Mouse (Mus musculus) midbrain, embryonic 13.5 days (tissue): ENCODE measurements at regions not wholly inside any gene's neighbourhood (a gene's known extent, or its start where the extent isn't known, plus 50 kb on each side); places are given as distances from the start of the nearest gene placed in this dataset.

Source experiments
- ATAC-seq: fragments of 200-750 bp; cut with Nextera tagmentation; 2 replicates; pipeline ENCODE4 v1.8.0; 2017; ENCODE audit warnings: mild to moderate bottlenecking, moderate TSS enrichment, moderate library complexity
- H3K27ac ChIP-seq: fragments of 300-500 bp; sonication (generic); 2 replicates; pipeline ENCODE4 v1.5.1; 2015; ENCODE audit warnings: inconsistent platforms, mild to moderate bottlenecking, moderate library complexity
- H3K27me3 ChIP-seq: fragments of 300-500 bp; sonication (generic); 2 replicates; pipeline ENCODE4 v1.6.1; 2015; ENCODE audit warnings: mild to moderate bottlenecking, inconsistent platforms
- H3K36me3 ChIP-seq: fragments of 300-500 bp; sonication (generic); 2 replicates; pipeline ENCODE4 v1.6.1; 2015; ENCODE audit warnings: mild to moderate bottlenecking, inconsistent platforms
- H3K4me1 ChIP-seq: fragments of 300-500 bp; sonication (generic); replicated peaks from 2 replicates; pipeline ENCODE4 v1.6.1; 2015; ENCODE audit warnings: inconsistent platforms
- H3K4me2 ChIP-seq: fragments of 300-500 bp; sonication (generic); replicated peaks from 2 replicates; pipeline ENCODE4 v1.6.1; 2015; ENCODE audit warnings: moderate library complexity, mild to moderate bottlenecking, inconsistent platforms
- H3K4me3 ChIP-seq: fragments of 300-500 bp; sonication (generic); replicated peaks from 2 replicates; pipeline ENCODE4 v1.5.1; 2015; ENCODE audit warnings: mild to moderate bottlenecking, inconsistent platforms
- H3K9ac ChIP-seq: fragments of 300-500 bp; sonication (generic); replicated peaks from 2 replicates; pipeline ENCODE4 v1.6.1; 2015; ENCODE audit warnings: mild to moderate bottlenecking, inconsistent platforms
- H3K9me3 ChIP-seq: fragments of 300-500 bp; sonication (generic); 2 replicates; pipeline ENCODE4 v1.6.1; 2016; ENCODE audit warnings: mild to moderate bottlenecking, inconsistent platforms
- WGBS: fragments of 180-500 bp; shearing (Covaris S2); methylation state at CpG from one replicate; pipeline ENCODE4 v1.1.7; 2015; 5-methylcytosine and 5-hydroxymethylcytosine counted together

DNA sequence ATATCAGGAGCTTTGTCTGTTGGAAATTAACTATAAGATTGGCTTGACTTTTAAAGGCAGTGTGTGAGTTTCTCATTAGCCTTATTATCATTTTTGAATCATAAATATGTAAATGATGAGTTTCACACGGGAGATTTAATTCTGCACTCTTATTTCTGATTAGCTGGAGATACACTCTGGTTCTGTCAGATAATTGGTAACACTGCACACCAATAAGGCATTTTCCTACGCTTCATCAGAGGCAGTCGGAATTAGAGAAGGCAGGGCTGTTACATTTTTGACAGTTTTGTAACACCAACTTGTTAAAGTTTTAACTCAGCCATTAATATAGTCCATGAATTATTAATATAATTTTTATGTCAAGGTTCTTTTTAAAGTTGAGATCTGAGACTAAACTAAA is 347.3 kb downstream of the Zfp352 start:
- Histone ChIP-seq H3K27ac (no peak overlapping the region), H3K9ac (no peak overlapping the region), H3K36me3 (no peaks in the 10 kb centered on the region), H3K27me3 (no peaks in the 10 kb centered on the region), H3K4me2 (no peak overlapping the region), H3K4me3 (no peak overlapping the region), H3K9me3 (no peaks in the 10 kb centered on the region), H3K4me1 (no peaks in the 10 kb centered on the region)
- 68% methylated on average over 3 of the region's 3 CpGs for WGBS
- no peak for ATAC-seq

DNA sequence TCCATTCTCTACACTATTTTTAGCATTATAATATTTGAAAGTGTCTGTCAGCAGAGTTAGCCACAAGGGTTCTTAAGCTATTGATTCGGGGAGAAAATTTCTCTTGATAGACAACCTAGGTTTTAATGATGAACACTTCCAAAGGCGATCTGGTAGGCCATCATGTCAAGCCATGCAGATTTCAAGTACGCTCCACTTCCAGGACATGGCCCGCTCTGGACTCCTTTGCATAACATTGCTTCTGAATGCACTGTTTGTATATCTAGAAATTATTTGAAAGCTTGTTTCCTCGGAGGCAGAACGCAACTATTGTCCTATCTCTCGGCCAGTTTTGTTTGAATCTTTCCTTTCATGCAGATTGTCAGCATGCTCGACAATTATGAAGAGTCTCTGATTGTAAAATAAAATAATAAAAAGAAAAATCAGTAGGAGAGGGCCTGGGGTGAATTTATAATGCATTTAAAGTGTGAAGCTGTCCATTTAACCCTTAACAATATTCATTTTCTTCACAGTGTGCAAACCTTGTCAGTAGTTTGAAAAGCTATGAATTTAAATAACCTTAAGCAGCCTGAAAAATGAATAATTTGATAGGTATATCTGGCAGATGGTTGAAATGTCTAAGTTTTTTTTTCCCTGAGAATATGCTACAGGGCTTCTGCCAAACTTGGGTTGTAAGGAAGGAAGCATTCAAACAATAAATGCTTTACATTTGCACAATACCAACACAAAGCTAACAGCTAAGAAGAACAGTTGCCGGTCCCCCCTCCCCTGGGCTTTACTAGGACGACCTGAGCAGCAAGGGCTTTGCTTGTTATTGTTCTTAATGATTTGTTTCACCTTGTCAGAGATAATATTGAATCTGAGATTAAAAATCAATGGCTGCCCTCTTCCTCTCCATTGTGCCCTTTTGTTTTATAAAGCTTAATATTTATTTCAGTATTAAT is 357.8 kb downstream of the Zfp352 start:
- Histone ChIP-seq H3K27me3 (no peaks in the 10 kb centered on the region), H3K4me2 (no peak overlapping the region), H3K36me3 (no peaks in the 10 kb centered on the region), H3K4me3 (no peak overlapping the region), H3K9me3 (no peaks in the 10 kb centered on the region), H3K9ac (no peak overlapping the region), H3K4me1 (no peaks in the 10 kb centered on the region), H3K27ac (no peak overlapping the region)
- WGBS, result 61% methylated on average over 10 of the region's 10 CpGs
- ATAC-seq, result 0 out of 2 replicates have a peak, but pooled peaks have one; percentile 30

DNA sequence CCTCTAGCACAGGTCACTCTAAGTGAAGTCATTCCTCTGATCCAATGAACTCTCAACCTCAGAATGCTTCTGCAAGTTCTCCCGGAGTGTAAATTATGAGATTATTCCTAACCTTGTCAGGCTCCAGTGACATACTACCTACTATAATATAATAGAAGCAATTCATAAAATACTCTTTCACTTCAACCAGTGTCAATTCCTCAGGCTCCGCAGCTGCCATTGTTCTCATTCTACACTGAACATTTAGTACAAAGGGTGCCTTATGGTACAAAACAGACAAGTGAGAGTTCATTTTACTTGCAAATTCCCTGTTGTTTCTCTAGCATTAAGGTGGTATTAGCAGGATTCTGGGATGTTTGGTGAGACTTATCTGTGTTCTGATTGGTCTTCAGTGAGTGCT is 379.7 kb downstream of the Zfp352 start:
- Histone ChIP-seq H3K27ac (no peak overlapping the region), H3K4me2 (no peak overlapping the region), H3K9me3 (no peaks in the 10 kb centered on the region), H3K4me1 (peaks cover 5% of the 10 kb centered on the region), H3K27me3 (no peaks in the 10 kb centered on the region), H3K9ac (no peak overlapping the region), H3K4me3 (no peak overlapping the region), H3K36me3 (no peaks in the 10 kb centered on the region)
- no peak for ATAC-seq
- 28% methylated on average over 2 of the region's 2 CpGs for WGBS

DNA sequence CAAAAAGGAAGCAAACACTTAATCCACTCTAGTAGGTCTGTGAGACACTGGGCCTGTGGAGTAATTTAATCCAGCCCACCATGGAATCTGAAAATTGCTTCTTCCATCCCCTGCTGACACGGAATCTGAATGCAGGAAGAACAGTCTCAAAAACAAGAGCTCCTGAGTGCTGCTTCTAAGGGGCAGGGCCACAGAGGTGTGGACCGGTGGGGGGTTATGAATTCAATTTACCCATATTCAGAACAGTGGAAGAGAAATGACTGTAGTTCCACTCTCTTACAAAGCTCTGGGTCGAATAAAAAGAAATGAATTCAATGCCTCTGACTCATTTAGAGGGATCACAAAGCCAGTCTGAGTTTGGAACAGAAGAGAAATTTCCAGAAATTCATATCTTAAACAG is 390.3 kb downstream of the Zfp352 start:
- no peaks in the 10 kb centered on the region for H3K27me3 ChIP-seq

DNA sequence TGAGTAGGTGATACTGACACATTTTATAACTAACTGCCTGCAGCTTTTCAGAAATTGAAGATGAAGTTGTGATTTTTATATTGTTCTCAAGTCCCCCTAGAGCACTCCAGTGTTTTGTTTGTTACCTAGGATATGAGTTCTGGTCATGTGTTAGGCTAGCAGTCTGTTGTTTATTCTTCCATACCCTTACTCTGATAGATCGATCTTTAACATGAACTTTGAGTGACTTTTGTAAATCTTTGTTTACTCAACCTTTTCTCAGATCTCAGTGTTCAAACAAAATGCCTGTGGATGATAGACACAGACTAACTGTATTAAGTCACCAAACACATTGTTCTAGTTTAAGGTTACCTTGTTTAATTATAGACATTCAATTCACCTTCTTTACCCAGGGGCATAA is 409.3 kb downstream of the Zfp352 start:
- Histone ChIP-seq H3K9me3 (no peaks in the 10 kb centered on the region), H3K4me1 (no peaks in the 10 kb centered on the region), H3K36me3 (no peaks in the 10 kb centered on the region), H3K9ac (no peak overlapping the region), H3K4me2 (no peak overlapping the region), H3K27ac (no peak overlapping the region), H3K27me3 (no peaks in the 10 kb centered on the region), H3K4me3 (no peak overlapping the region)
- no peak for ATAC-seq
- 88% methylated on average over 1 of the region's 1 CpGs for WGBS

More for the DNA sequence above, 390.3 kb downstream of the Zfp352 start:
- no peak overlapping the region for H3K9ac ChIP-seq
- H3K27ac ChIP-seq, result no peak overlapping the region
- no peaks in the 10 kb centered on the region for H3K9me3 ChIP-seq
- H3K4me3 ChIP-seq, result no peak overlapping the region
- H3K4me2 ChIP-seq, result no peak overlapping the region
- WGBS, result 24% methylated on average over 3 of the region's 3 CpGs
- H3K36me3 ChIP-seq, result no peaks in the 10 kb centered on the region
- no peaks in the 10 kb centered on the region for H3K4me1 ChIP-seq
- ATAC-seq, result 0 out of 2 replicates have a peak, but pooled peaks have one; percentile 11

DNA sequence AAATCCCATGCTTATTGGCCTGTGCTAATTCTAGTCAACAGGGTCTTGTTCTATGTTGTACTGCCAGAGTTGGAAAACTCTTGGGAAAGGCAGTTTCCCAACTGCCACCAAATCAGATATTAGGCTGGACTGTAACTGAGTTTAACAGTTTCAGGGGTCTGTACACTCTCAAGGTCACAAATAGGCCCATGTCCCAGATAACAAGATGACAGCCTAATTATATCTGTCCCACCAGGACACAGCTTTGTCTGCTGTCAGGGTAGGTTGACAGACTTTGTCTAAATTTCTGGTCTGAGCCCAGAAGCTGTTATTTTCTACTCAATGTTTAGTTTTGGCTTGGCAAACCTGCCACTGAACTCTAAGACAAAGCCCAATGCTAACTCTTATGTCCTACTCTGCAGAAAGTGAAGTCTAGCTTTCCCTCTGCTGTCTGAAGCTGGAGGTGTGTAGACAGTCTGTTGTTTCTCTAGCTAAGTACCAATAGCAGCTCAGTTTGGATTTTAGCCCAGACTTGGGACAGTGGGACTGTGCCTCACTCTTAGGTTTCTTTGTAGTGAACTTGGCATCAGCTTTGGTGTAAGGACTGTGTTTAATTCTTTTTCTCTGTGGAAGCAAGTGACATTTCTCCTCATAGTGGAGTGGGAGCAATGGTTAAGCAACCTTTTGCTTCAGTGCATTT is 453.8 kb downstream of the Zfp352 start:
- H3K36me3 ChIP-seq, result no peaks in the 10 kb centered on the region
- no peaks in the 10 kb centered on the region for H3K9me3 ChIP-seq
- no peaks in the 10 kb centered on the region for H3K4me1 ChIP-seq
- no peak overlapping the region for H3K4me3 ChIP-seq
- H3K27me3 ChIP-seq, result no peaks in the 10 kb centered on the region
- no peak for ATAC-seq
- no peak overlapping the region for H3K9ac ChIP-seq
- no peak overlapping the region for H3K4me2 ChIP-seq
- no peak overlapping the region for H3K27ac ChIP-seq

DNA sequence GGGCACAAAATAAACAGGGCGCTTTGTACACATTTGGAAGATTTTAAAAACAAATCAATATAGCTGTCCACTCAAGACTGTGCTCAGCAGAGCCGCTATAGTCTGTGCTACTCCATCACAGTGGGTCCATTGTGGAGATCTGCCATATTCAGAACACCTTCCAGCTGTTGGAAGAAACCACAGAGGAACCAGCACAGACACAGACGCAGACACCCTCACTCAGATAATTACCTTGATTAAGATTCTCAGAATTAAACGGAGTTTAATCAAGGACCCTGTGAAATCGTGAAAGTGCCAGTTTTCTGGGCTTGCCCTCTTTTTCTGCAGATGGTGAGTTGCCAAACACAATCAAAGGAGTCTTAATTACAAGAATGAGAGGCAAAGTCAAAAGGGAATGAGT is 478.3 kb downstream of the Zfp352 start:
- no peak for ATAC-seq
- Histone ChIP-seq H3K4me3 (no peak overlapping the region), H3K4me2 (no peak overlapping the region), H3K36me3 (no peaks in the 10 kb centered on the region), H3K27ac (no peak overlapping the region), H3K4me1 (no peaks in the 10 kb centered on the region), H3K9me3 (no peaks in the 10 kb centered on the region), H3K27me3 (no peaks in the 10 kb centered on the region), H3K9ac (no peak overlapping the region)
- 79% methylated on average over 5 of the region's 5 CpGs for WGBS

DNA sequence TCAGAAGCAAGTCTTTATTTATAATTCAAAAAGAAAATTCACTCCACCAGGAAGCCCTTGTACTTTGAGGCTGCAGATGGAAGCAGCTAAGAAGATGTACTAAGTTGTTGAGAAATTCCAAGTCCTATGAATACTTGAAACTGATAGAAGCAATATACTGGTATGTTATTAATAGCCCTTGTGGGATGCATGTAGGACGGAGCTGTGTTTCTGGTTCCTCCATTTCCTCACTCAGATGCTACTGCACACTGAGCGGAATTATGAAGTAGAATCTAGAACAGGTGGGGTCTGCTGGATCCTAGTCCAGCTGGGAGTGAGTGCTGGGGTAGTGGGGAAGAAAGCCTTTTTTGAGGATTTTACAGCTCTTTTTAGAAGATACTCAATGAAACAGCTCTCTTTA is 510.5 kb downstream of the Zfp352 start:
- Histone ChIP-seq H3K4me1 (no peaks in the 10 kb centered on the region), H3K4me3 (no peak overlapping the region), H3K36me3 (no peaks in the 10 kb centered on the region), H3K27me3 (no peaks in the 10 kb centered on the region), H3K4me2 (no peak overlapping the region), H3K9ac (no peak overlapping the region), H3K27ac (no peak overlapping the region), H3K9me3 (no peaks in the 10 kb centered on the region)
- ATAC-seq, result no peak
- WGBS, result 91% methylated on average over 2 of the region's 2 CpGs

DNA sequence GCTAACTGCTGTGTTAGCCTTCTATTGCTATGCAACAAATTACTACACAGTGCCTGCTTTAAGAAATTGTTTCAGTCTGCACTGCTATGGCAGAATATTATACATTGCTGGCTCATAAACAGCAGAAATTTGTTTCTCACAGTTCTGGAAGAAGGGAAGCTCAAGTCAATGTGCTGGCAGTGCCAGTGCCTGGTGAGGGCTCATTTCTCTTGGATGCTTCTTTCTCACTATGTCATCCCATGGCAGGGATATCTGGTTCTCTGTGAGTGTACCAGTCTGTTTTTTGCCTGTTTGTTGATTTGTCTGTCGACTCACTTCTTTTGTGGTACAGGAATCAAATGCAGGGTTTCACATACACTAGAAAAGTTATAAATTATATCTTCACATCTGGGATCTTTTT is 516.2 kb downstream of the Zfp352 start:
- no peak overlapping the region for H3K4me2 ChIP-seq
- 77% methylated on average over 1 of the region's 1 CpGs for WGBS
- H3K27ac ChIP-seq, result no peak overlapping the region
- ATAC-seq, result no peak
- no peaks in the 10 kb centered on the region for H3K36me3 ChIP-seq
- H3K4me1 ChIP-seq, result no peaks in the 10 kb centered on the region
- no peak overlapping the region for H3K9ac ChIP-seq
- H3K27me3 ChIP-seq, result no peaks in the 10 kb centered on the region
- no peak overlapping the region for H3K4me3 ChIP-seq
- H3K9me3 ChIP-seq, result no peaks in the 10 kb centered on the region

DNA sequence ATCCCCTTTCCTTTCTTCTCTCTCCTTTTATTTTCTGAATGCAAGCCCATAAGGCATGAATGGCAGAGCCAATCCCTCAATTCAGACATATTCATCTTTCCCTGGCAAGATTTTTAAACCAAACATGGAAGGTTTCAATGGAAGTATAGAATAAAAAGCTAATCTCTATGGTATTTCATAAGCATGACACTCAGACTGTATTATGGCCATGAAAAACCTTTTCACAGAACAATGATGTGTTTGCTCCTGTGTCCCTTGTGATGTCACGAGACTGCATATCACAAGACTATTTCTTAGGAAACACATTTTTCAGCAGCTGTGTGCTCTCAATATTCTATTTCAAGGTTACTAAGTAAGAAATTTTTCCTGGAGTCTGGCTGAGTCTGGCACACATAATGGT is 525.5 kb downstream of the Zfp352 start:
- Histone ChIP-seq H3K4me1 (no peaks in the 10 kb centered on the region), H3K36me3 (no peaks in the 10 kb centered on the region), H3K9me3 (no peaks in the 10 kb centered on the region), H3K27me3 (no peaks in the 10 kb centered on the region), H3K4me2 (no peak overlapping the region), H3K9ac (no peak overlapping the region), H3K27ac (no peak overlapping the region), H3K4me3 (no peak overlapping the region)
- peak; percentile 58; the same call in 1 of the 2 replicates for ATAC-seq
- WGBS, result 17% methylated on average over 1 of the region's 1 CpGs
